Mouse (Mus musculus): ENCODE results near the gene Mcrip1. TPM values are rescaled to one million over a fixed set of nuclear protein-coding genes. Genes with fewer than 3 reads are reported as not detected.

The Mcrip1 gene
- polyA plus RNA-seq, 1 experiment from 2014 or later, result 78.0 TPM

- DNase-seq (ENCODE audit: low read depth, low spot score) (no peak), ATAC-seq (no peak)
- TF ChIP-seq CTCF (IDR thresholded peaks at IDR 0.05), result no peak
- in situ Hi-C loops (cut with MboI; ENCODE audit: low pct_unique_long_range_greater_than_20kb), result no loop called here
- CTCF ChIA-PET, result interaction anchor here (1.4 kb wide), 1 partner anchor 14 kb away, joined by 3 read pairs; no protein-coding TSS in a partner anchor
- peaks cover 34% of the 10 kb centered on the region for H3K27me3 ChIP-seq
- POLR2A ChIA-PET, result no interaction called here
Measured at GRCm38 (mm10) chr11:120535145-120535544, 14.4 kb downstream of the Mcrip1 start.

DNA sequence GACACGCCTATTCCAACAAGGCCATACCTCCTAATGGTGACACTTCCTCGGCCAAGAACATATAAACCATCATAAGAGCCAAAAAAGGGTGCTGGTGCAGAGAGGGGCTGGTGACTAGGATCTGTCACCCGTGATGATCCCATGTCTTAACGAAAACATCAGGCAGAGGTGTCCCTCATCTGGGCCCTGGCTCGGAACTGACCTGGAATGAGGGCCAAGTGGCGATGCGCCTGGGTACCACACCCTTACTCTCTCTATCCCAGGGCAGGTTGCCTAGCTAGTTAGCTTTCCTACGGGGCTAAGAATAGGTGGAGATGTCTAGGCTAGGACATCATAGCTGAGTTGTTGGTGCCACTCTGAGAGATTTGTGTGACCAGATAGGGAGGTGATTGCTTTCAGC lies 15.4 kb downstream of the Mcrip1 start:
- ATAC-seq, result no peak
- CTCF ChIA-PET, result interaction anchor here (1.4 kb wide), 1 partner anchor 13 kb away, joined by 3 read pairs; no protein-coding TSS in a partner anchor
- POLR2A ChIA-PET, result interaction anchor here (0.8 kb wide), 1 partner anchor 50 kb away, joined by 3 read pairs; the partner anchor contains the start of gene Mrpl12
- no peak for DNase-seq (ENCODE audit: low read depth, low spot score)
- peaks cover 42% of the 10 kb centered on the region for H3K27me3 ChIP-seq
- in situ Hi-C loops (cut with MboI; ENCODE audit: low pct_unique_long_range_greater_than_20kb), result no loop called here
- TF ChIP-seq CTCF (IDR thresholded peaks at IDR 0.05), result no peak

GRCm38 (mm10) chr11:120531646-120532045 lies 17.9 kb downstream of the Mcrip1 start:
- in situ Hi-C loops (cut with MboI; ENCODE audit: low pct_unique_long_range_greater_than_20kb), result no loop called here
- peaks cover 50% of the 10 kb centered on the region for H3K27me3 ChIP-seq

DNA sequence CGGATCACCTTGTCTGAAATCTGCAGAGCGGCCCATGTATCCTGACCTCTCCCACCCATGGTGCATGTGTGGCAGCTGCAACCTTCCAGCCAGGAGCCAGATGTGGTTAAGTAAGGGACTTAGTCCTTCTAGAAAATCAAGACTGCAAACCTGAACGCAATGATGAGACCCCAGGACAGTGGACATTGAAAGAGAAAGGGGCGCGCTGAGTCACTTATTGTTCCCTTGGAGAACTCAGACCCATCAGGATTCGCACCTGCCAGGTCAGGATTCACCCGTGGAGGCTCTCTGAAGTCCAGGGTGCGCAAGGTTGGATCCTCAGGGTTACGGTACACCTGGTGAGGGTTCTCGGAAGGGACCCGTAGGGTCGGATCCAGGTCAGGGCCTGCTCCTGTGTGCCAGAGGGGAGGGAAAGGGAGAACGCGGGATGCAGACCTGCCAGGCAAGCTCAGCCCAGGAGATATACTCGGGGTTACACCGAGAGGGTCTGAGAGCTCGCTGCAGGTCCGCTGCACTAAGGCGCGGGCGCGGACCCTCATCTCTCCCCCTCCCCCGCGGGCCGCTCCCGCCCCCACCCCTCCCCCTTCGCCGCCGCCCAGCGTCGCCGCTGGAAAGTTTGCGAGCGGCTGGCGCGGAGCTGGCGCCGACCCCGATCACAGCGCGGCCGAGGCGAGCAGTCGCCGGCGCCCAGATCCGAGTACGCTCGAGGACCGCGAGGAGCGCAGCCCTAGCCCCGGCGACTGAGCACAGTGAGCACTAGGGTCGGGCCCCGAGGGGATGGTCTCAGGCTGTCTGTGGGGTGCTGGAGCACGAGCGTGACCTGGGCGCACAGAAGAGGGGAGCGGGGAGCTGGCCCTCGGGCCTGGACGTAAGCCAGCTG lies 19.2 kb downstream of the Mcrip1 start, which contains the start of gene Gcgr:
Gene Gcgr, plus strand, starts transcription at position 615 of the 880 bp plus-strand sequence.
- H3K27me3 ChIP-seq, result peaks cover 49% of the 10 kb centered on the region
- in situ Hi-C loops (cut with MboI; ENCODE audit: low pct_unique_long_range_greater_than_20kb), result no loop called here
- POLR2A ChIA-PET, result no interaction called here
- DNase-seq (ENCODE audit: low read depth, low spot score) (no peak), ATAC-seq (no peak)
- no peak for TF ChIP-seq CTCF (IDR thresholded peaks at IDR 0.05)
- CTCF ChIA-PET, result no interaction called here

More at GRCm38 (mm10) chr11:120531646-120532045, 17.9 kb downstream of the Mcrip1 start:
- TF ChIP-seq CTCF (IDR thresholded peaks at IDR 0.05), result no peak
- CTCF ChIA-PET, result no interaction called here
- ATAC-seq (no peak), DNase-seq (ENCODE audit: low read depth, low spot score) (no peak)
- POLR2A ChIA-PET, result no interaction called here

GRCm38 (mm10) chr11:120528903-120529302 lies 20.6 kb downstream of the Mcrip1 start:
- CTCF ChIA-PET, result no interaction called here
- no peak for ATAC-seq
- no peak for DNase-seq (ENCODE audit: low read depth, low spot score)
- POLR2A ChIA-PET, result no interaction called here
- peaks cover 39% of the 10 kb centered on the region for H3K27me3 ChIP-seq
- TF ChIP-seq CTCF (IDR thresholded peaks at IDR 0.05), result no peak
- in situ Hi-C loops (cut with MboI; ENCODE audit: low pct_unique_long_range_greater_than_20kb), result no loop called here

- H3K27me3 ChIP-seq, result peaks cover 37% of the 10 kb centered on the region
- DNase-seq (ENCODE audit: low read depth, low spot score) (no peak), ATAC-seq (no peak)
- in situ Hi-C loops (cut with MboI; ENCODE audit: low pct_unique_long_range_greater_than_20kb), result no loop called here
- no peak for TF ChIP-seq CTCF (IDR thresholded peaks at IDR 0.05)
- ChIA-PET CTCF (no interaction called here), POLR2A (no interaction called here)
Measured at GRCm38 (mm10) chr11:120527690-120528354, 21.7 kb downstream of the Mcrip1 start.

DNA sequence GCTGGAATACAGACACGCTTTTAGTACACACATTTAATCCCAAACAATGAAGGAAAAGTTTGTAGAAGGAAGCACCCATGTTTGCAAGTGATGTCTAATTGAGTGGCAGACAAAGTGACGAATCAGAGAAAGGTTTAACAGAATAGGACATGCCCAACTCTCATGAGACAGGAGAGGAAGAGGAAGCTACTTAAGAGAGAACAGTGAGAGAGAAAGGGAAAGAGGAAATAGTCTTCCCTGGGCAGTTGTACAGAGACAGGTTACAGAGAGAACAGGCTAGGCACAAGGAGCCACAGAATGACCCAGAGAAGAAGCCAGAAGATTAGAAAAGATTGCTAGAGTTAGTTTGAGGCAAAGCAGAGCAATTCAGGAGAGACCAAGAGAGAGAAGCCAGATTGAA lies 23.6 kb downstream of the Mcrip1 start:
- ATAC-seq, result no peak
- H3K27me3 ChIP-seq, result peaks cover 25% of the 10 kb centered on the region
- no peak for TF ChIP-seq CTCF (IDR thresholded peaks at IDR 0.05)
- in situ Hi-C loops (cut with MboI; ENCODE audit: low pct_unique_long_range_greater_than_20kb), result no loop called here
- CTCF ChIA-PET, result no interaction called here
- DNase-seq (ENCODE audit: low read depth, low spot score), result no peak
- POLR2A ChIA-PET, result no interaction called here

DNA sequence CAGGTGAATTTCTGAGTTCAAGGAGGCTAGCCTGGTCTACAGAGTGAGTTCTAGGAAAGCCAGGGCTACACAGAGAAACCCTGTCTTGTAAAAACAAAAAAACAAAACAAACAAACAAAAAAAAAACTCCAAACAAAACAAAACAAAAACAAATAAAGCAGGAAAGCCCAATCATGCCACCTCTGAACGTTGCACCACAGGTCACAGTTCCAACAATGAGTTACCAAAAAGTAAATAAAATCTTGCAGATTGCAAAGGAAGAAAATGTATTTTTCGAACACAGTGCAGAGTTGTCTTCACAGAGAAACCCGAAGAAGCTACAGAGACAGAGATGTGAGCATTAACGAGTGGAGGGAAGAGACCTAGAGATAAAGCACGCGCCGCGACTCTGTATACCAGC lies 26.9 kb downstream of the Mcrip1 start:
- no peak for TF ChIP-seq CTCF (IDR thresholded peaks at IDR 0.05)
- POLR2A ChIA-PET, result interaction anchor here (0.8 kb wide), 1 partner anchor 22 kb away, joined by 3 read pairs; no protein-coding TSS in a partner anchor
- in situ Hi-C loops (cut with MboI; ENCODE audit: low pct_unique_long_range_greater_than_20kb), result no loop called here
- ATAC-seq (no peak), DNase-seq (ENCODE audit: low read depth, low spot score) (no peak)
- peaks cover 2% of the 10 kb centered on the region for H3K27me3 ChIP-seq
- CTCF ChIA-PET, result interaction anchor here (1.2 kb wide), 1 partner anchor 20 kb away, joined by 4 read pairs; no protein-coding TSS in a partner anchor

DNA sequence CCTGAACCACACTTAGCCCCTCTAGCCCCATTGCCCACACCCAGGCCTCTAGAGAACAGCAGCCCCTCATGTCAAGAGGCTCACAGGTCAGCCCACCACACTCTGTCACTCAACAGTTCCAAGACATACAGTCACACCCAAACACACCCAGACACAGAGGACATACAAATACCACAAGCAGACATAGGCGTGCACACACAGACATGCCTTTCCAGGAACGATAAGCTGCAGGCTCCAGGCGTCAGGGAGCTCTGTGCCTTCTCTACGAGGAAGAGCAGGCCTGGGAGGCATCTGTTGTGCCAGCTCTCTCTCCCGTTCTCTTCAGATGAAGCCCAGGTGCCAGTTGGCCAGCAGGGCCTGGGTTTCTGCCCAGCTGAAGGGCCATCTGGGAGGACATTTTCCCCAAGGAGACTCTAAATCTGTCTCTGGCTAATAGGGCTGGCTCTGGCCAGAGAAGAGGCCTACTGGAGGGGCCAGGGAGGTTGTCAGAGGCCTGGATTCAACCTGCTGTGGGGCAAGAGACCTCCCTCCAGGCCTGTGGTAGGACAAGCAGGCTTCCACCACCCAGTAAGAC lies 28.5 kb downstream of the Mcrip1 start:
- DNase-seq (ENCODE audit: low read depth, low spot score) (no peak), ATAC-seq (no peak)
- in situ Hi-C loops (cut with MboI; ENCODE audit: low pct_unique_long_range_greater_than_20kb), result no loop called here
- POLR2A ChIA-PET, result no interaction called here
- no peaks in the 10 kb centered on the region for H3K27me3 ChIP-seq
- TF ChIP-seq CTCF (IDR thresholded peaks at IDR 0.05), result no peak
- CTCF ChIA-PET, result interaction anchor here (1.1 to 1.8 kb wide), 3 partner anchors 13 to 33 kb away, joined by 3 to 5 read pairs (median 3); no protein-coding TSS in a partner anchor

GRCm38 (mm10) chr11:120520498-120520897 lies 29.0 kb downstream of the Mcrip1 start:
- POLR2A ChIA-PET, result no interaction called here
- DNase-seq (ENCODE audit: low read depth, low spot score), result no peak
- in situ Hi-C loops (cut with MboI; ENCODE audit: low pct_unique_long_range_greater_than_20kb), result no loop called here
- CTCF ChIA-PET, result interaction anchor here (1.1 to 1.8 kb wide), 3 partner anchors 14 to 34 kb away, joined by 3 to 5 read pairs (median 3); no protein-coding TSS in a partner anchor
- no peaks in the 10 kb centered on the region for H3K27me3 ChIP-seq
- no peak for TF ChIP-seq CTCF (IDR thresholded peaks at IDR 0.05)
- ATAC-seq, result no peak
